Mouse (Mus musculus) left cerebral cortex, postnatal 10 days (tissue): Measurements from ENCODE around the gene Myh9. TPM values are rescaled to one million over a fixed set of nuclear protein-coding genes. Genes with fewer than 3 reads are reported as not detected.
A peak's percentile ranks its signal among the peaks of the same experiment; 100 is the strongest.
"Not testable (repeated sequence)": the region's sequence is repeated elsewhere in the genome, so short reads cannot be mapped to it uniquely, and the experiment has no call there.

Experiments
- DNase-seq, 2 experiments: peaks; one replicate each; pipeline ENCODE4 v3.0.0; 2021 to 2022; ENCODE audit warnings: low spot score in 2 of 2, mixed read lengths in 1 of 2; ENCODE audit errors: extremely low spot score in 1 of 2
- intact Hi-C: fragments of 180-260 bp; cut with DNase I; formaldehyde crosslinking; loops from one replicate; pipeline ENCODE4 v1.15.1; 2025
- total RNA-seq, 2 experiments: library from RNA; stranded (reverse); gene quantifications; 2 replicates each; pipeline ENCODE4 v1.2.3; 2021

The Myh9 gene
- total RNA-seq, 2 experiments from 2014 or later, result 58.2 to 58.8 TPM

DNA sequence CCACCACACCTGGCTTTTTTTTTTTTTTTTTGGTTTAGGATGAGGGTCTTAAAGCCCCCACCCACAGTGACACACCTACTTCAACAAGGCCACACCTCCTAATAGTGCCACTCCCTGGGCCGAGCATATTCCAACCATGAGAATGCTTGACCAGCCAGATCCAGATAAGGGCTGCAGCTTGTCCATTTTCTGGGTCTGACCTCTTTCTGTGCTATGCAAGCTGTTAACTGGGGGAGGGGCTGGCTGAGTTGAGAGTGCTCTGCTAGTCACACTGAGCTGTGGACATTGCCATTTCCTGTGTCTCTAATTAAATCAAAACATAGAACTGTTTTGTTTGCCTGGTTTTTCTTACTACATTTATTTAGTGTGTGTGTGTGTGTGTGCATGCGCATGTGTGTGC lies 31.6 kb upstream of the Myh9 start:
- no peak for DNase-seq
- intact Hi-C loops, result no loop called here

GRCm38 (mm10) chr15:77872996-77873395 lies 31.0 kb upstream of the Myh9 start:
- intact Hi-C loops, result no loop called here
- no peak for DNase-seq

DNA sequence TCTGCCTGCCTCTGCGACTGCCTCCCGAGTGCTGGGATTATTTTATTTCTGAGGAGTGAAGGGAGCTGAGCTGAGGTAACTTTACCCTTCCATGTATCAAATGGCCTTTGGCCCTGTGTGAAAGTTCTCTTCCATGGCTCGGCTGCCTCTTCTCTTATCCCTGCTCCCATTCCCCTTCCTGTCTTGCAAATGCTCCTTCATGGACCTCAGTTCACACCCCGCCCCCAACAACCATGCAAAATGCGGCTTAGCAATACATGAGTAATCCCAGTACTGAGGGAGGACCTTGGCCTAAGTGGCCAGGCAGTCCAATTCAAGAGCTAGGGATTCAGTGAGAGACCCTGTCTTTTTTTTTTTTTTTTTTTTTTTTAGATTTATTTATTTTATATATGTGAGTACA lies 26.4 kb upstream of the Myh9 start:
- intact Hi-C loops, result no loop called here
- no peak for DNase-seq

DNA sequence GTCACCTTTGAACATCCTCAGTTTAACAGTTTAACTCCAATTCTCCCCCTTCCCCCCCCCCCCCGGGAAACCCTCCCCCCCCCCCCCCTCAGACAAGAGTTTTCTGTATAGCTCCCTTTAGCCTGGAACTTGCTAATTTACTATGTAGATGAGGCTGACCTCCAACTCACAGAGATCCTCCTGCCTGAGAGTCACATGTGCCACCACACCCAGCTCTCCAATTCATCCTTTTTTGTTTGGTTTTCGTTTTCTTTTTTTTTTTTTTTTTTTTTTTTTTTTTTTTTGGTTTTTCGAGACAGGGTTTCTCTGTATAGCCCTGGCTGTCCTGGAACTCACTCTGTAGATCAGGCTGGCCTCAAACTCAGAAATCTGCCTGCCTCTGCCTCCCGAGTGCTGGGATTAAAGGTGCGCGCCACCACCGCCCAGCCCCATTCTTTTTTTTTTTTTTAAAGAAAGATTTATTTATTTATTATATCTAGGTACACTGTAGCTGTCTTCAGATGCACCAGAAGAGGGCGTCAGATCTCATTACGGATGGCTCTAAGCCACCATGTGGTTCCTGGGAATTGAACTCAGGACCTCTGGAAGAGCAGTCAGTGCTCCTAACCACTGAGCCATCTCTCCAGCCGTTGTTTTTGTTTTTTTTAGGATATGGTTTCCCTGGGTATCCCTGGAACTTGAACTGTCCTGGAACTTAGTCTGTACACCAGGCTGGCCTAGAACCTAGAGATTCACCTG lies 25.4 kb upstream of the Myh9 start:
- intact Hi-C loops, DNase-seq: not testable (repeated sequence)

- intact Hi-C loops, result no loop called here
These were observed 24.7 kb upstream of the Myh9 start for GRCm38 (mm10) chr15:77866583-77867220.

GRCm38 (mm10) chr15:77864063-77864758 lies 22.2 kb upstream of the Myh9 start:
- intact Hi-C loops, result no loop called here

More at GRCm38 (mm10) chr15:77866583-77867220, 24.7 kb upstream of the Myh9 start:
- peak in 1 of 2 experiments; percentile 62 for DNase-seq

DNA sequence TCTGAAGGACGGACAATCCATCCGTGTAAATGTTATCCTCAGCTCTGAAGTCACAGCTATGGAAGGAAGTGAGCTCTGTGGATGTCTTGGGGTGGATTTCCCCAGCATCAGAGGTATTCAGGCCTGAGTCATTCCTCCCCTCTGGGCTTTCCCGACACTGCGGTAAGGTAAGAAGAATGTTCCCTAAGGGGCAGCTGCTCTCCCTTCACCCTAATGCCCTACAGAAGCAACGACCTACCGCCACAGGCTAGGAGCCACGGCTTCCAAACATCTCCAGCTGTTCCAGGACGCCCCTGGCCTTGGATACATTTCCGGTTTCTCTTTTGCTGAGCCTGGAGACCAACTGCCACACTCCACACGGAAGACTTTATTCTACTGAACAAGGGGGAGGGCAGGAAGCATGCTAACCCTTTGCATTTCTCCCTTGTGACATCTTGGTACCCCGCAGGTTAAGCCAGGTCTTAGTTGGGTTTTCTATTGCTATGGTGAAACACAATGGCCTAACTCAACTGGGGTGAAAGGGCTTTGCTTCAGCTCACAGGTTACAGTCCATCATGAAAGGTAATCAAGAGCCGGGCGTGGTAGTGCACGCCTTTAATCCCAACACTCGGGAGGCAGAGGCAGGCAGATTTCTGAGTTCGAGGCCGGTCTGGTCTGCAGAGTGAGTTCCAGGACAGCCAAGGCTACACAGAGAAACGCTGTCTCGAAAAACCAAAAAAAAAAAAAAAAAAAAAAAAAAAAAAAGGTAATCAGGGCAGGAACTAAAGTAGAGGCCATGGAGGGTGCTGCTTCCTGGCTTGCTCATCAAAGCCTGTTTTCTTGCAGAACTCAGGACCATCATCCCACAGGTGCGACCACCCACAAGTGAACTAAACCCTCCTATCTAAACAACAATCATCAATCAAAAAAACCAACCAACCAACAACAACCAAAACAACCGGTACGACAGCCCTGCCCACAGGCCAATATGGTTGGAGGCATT lies 21.3 kb upstream of the Myh9 start:
- intact Hi-C loops, result no loop called here
- no peak for DNase-seq

More at GRCm38 (mm10) chr15:77864063-77864758, 22.2 kb upstream of the Myh9 start:
- no peak for DNase-seq

DNA sequence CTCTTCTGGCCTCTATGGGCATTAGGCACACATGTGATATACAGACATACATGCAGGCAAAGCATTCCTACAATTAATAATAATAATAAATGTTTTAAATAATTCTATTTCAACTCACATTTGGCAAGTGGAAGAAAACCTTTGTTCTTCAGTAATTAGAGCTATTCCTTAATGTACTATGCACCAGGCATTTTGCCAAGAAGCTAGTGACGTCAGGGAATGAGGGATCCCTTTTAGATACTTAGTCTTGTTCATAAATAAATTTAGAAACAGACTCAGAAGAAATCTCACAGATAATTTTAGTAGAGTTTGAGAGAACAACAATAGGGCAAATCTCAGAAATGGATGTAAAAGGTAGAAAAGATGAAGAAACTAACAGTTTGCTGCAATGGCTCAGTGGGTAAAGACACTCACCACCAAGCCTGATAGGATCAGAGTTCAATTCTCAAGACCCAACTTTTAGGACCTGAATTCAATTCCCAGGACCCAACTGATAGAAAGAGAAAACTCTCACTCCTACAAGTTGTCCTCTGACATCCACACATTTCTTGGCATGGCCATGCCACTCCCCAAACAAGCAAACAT lies 18.2 kb upstream of the Myh9 start:
- peak in 1 of 2 experiments; percentile 36 for DNase-seq
- intact Hi-C loops, result no loop called here

GRCm38 (mm10) chr15:77857662-77858156 lies 15.7 kb upstream of the Myh9 start:
- intact Hi-C loops, result no loop called here
- peak; percentile 46 to 59 for DNase-seq

- intact Hi-C loops, result no loop called here
These were observed 14.6 kb upstream of the Myh9 start for GRCm38 (mm10) chr15:77856541-77856940.

DNA sequence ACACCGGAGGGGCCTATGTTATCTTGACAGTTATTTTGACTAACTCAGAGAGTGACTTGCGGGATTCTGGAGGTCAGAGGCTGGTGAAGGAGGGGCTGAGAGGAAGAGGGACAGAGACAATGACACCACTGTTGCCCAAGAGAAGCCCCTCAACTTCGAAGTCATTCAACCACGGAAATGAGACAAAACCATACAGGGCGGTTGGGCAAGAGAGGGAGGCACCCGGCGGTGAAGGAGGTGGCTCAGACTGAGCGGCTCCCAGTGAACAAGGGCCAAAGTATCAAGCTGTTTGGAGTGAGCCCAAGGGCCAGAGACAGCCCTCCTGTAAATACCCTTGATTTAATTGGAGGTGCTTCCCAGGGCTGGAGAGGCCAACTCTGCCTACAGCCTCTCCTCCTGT lies 13.3 kb upstream of the Myh9 start:
- no peak for DNase-seq
- intact Hi-C loops, result no loop called here

More at GRCm38 (mm10) chr15:77856541-77856940, 14.6 kb upstream of the Myh9 start:
- DNase-seq, result peak in 1 of 2 experiments; percentile 83

- intact Hi-C loops, result no loop called here
- no peak for DNase-seq
These were observed 10.0 kb upstream of the Myh9 start for GRCm38 (mm10) chr15:77852001-77852400.

GRCm38 (mm10) chr15:77851136-77851535 lies 9.2 kb upstream of the Myh9 start:
- no peak for DNase-seq
- intact Hi-C loops, result no loop called here

DNA sequence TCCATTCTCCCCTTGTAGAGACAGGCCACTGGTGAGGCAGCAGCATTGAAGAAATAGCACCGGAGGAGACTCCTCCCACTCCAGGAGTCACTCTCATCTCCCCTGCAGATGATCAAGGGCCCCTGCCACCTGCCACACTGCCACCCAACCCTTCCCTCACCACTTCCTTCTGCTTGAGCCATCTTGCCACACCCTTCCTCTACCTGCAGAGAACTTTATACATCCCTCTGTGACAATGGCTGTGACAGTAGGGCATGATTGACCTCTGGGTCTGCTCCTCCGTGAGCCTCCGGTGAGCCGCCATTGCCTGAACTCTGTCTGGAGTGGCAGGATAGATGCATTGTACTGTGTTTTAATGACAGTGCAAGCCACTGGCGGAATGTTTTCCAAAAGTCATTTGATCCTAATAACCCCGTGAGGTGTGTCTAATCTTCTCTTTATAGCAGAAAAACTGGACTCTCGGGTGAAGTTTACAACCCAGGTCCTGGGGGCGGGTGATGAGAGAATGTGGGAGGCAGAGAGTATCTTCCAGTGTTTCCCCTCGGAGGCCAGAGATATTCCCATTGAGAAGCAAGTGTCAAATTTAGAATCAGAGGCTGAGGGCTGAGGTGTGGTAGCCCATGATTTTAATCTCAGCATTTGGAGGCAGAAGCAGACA lies 7.7 kb upstream of the Myh9 start:
- intact Hi-C loops, result no loop called here
- no peak for DNase-seq

DNA sequence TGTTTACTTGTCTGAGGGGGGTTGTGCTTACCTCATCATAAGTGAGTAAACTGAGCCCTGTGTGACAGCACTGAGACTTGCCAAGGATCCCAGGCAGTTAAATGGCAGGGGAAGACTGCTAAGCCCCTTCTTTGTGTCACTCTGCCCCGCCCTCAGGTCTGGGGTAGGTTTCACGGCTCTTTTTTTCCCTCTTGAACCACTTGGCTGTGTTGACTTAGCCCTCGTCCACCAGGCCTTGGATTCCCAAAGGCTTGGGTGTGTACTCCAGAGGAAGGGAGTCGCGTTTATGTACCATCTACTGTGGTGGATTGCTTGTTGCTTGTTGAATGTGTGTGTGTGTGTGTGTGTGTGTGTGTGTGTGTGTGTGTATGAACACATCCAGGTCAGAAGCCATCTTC lies 7.1 kb upstream of the Myh9 start:
- DNase-seq, result no peak
- intact Hi-C loops, result no loop called here

DNA sequence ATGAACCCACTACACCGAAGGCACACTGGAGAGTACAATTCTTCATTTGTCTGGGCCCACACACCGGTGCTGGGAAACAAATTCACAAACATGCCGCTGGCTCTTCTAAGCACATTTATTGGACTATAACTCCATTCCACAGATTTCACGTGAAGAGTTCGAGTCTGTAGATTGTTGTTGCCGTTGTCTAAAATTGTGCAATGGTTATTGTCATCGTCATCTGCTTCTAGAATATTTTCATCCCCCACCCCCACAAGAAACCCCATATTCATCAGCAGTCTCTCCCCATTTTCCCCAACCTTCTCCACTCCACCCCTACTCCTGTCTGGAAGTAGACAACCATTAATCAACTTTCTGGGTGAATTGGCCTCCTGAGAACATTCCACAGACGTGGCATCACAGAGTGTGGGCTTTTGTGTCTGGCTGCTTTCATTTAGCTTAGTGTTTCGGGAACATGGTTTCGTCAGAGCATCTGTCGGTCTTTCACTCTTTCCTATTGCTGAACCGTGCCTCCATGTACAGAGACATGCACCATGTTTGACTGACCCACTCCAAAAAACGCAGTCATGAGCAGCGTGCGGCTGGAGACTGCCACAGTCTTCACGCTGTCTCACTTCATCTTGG lies 6.6 kb upstream of the Myh9 start:
- no peak for DNase-seq
- intact Hi-C loops, result no loop called here

DNA sequence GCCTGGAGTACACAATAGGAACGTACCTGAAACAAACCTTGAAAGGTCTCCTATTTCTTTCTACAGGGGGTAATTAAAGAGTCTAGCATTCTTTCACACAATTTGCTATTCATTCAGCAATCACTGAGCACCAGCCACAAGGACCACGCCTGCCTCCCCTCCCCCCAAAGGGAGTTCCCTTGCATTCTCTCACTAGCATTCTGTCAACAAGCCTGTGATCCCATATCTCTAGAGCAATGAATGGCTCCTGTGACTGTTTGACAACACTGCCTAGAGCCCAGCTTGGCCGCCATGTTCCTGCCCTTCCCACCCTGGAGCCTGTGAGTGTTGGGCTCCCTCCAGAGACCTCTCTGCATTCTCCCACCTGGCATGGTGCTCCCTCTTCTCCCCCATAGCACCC lies 5.9 kb upstream of the Myh9 start:
- no peak for DNase-seq
- intact Hi-C loops, result no loop called here
